Mouse (Mus musculus): Measurements from ENCODE around the gene Ms4a10. TPM values are rescaled to one million over a fixed set of nuclear protein-coding genes. Genes with fewer than 3 reads are reported as not detected.
A peak's percentile ranks its signal among the peaks of the same experiment; 100 is the strongest.

Ms4a10 gene
- total RNA-seq, 2 experiments from 2014 or later, result not detected

DNA sequence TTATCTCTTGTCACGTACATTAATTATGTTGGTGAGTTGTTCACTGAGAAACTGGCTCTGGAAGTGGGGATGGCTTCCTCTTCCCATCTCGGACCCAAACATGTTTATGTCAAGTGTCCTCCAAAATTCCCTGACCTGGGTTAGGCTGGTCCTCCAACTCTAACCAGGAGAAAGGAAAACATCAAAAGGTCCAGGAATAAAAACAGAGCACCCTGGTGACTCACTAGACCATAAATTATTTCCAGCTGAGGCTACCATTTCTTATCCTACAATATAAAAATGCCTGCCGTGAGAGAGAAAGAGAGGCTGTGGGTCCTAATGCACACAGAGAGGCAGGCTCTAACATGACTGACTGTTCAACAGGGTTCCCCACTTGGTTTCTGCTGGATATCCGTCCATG is 50.2 kb downstream of the Ms4a10 start:
- no peak for ATAC-seq (replicated peaks; ENCODE audit: poor library complexity, severe bottlenecking)

DNA sequence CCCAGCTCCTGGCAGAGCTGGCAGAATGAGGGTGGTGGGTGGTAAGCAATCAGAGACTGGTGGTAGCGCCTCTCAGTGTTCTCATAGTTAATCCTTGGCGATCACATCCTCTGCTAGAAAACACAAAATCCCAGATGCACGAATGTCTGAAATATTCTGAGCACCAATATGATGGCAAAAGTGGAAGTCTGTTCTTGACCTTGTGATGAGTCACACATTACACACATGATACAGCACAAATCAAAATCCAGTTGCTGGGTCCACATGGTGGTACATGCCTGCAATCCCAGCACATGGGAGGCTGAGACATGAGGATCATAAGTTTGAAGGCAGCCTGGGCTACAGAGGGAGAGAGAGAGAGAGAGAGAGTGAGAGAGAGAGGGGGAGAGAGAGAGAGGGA is 53.4 kb downstream of the Ms4a10 start:
- ATAC-seq (replicated peaks; ENCODE audit: poor library complexity, severe bottlenecking), result no peak

DNA sequence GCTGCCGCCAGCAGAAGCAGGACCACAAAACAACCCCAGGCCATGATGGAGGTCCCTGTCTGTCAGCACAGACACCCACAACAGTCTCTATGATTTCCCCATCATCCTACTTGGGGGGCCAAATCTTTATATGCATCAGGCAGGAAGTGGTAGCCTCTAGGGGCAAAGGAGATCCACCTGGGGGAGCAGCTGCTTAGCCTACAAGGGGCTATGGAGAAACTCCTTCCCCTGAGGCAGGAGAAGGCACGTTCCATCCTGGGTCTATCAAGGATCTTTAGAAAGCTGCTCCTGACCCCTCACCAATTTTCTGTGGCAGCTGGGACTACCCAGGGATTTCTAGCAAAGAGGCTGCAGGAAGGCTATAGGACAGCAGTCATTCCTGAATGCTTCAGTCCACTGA is 53.9 kb downstream of the Ms4a10 start, which contains the start of gene Zp1:
Zp1 (minus strand) TSS at position 101 of the 400 bp plus-strand sequence.
- no peak for ATAC-seq (replicated peaks; ENCODE audit: poor library complexity, severe bottlenecking)

GRCm38 (mm10) chr19:10918321-10918991 is 56.0 kb downstream of the Ms4a10 start:
- no peak for ATAC-seq (replicated peaks; ENCODE audit: poor library complexity, severe bottlenecking)

DNA sequence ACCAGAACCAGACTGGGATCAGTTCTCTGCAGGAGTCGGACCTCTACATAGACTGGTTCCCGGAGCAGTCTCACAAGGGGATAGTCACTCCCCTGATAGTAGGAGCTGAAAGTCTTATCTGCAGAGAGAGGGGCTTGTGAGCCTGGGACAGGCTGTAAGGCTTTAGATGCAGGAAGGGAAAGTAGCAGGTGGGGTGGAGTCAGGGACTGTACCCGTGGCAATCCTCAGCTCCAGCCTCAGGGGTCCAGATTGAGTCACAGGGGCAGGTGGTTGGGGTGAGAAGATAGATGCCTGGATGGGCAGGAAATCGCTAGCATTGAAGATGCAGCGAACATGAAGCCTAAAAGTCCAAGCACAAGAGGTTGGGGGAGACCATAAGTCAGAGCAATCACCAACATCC is 58.0 kb downstream of the Ms4a10 start:
- ATAC-seq (replicated peaks; ENCODE audit: poor library complexity, severe bottlenecking), result no peak

DNA sequence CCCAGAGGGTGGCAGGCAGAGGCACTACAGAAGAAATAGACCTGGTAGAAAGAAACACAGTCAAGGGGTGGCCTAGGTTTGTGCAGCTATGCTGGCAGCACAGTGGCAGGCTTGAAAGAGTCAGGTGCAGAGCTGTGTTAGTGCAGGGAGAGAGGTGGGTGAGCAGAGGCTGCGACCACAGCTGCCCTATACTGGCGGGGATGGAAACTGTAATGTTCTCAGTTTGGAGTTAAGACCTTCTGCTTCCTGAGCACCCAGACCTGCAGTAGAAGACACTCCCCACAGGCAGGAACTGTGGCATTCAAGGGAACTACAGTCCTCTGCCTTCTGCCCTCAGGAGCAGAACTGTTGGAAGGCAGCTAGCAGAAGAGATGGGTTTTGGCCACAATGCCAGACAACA is 59.6 kb downstream of the Ms4a10 start:
- ATAC-seq (replicated peaks; ENCODE audit: poor library complexity, severe bottlenecking), result peak; percentile 29; the same call in 1 of the 2 replicates

GRCm38 (mm10) chr19:10914291-10914690 is 60.2 kb downstream of the Ms4a10 start:
- ATAC-seq (replicated peaks; ENCODE audit: poor library complexity, severe bottlenecking), result peak; percentile 82

Other genes with a start within 250 kb of the Ms4a10 start
- not detected in 2 replicates for gene Cd5, start 235.7 kb downstream of the Ms4a10 start, total RNA-seq (2014; fragmentation: Nextera tagmentation)
- not detected in 2 replicates for gene Cd5, start 235.7 kb downstream of the Ms4a10 start, total RNA-seq (2017)
- gene Cd6, start 144.6 kb downstream of the Ms4a10 start, total RNA-seq (2014; fragmentation: Nextera tagmentation), result 0.28 and 3.8 TPM in 2 replicates
- 0.21 and 0.26 TPM in 2 replicates for gene Cd6, start 144.6 kb downstream of the Ms4a10 start, total RNA-seq (2017)
- 0.99 and 1.0 TPM in 2 replicates for gene Slc15a3, start 134.9 kb downstream of the Ms4a10 start, total RNA-seq (2014; fragmentation: Nextera tagmentation)
- 0.22 and 0.88 TPM in 2 replicates for gene Slc15a3, start 134.9 kb downstream of the Ms4a10 start, total RNA-seq (2017)
- gene Tmem132a, start 104.7 kb downstream of the Ms4a10 start, total RNA-seq (2014; fragmentation: Nextera tagmentation), result 0.53 TPM in 1 of 2 replicates, not detected in the other
- 0.17 and 0.41 TPM in 2 replicates for gene Tmem132a, start 104.7 kb downstream of the Ms4a10 start, total RNA-seq (2017)
- gene Tmem109, start 92.7 kb downstream of the Ms4a10 start, total RNA-seq (2014; fragmentation: Nextera tagmentation), result 25.2 and 25.3 TPM in 2 replicates
- 7.8 and 11.6 TPM in 2 replicates for gene Tmem109, start 92.7 kb downstream of the Ms4a10 start, total RNA-seq (2017)
- gene Prpf19, start 79.4 kb downstream of the Ms4a10 start, total RNA-seq (2014; fragmentation: Nextera tagmentation), result 114 and 116 TPM in 2 replicates
- 140 and 236 TPM in 2 replicates for gene Prpf19, start 79.4 kb downstream of the Ms4a10 start, total RNA-seq (2017)
- gene Zp1, start 54.0 kb downstream of the Ms4a10 start, total RNA-seq (2014; fragmentation: Nextera tagmentation), result not detected in 2 replicates
- gene Zp1, start 54.0 kb downstream of the Ms4a10 start, total RNA-seq (2017), result not detected in 2 replicates
- not detected in 2 replicates for gene Ptgdr2, start 37.5 kb downstream of the Ms4a10 start, total RNA-seq (2014; fragmentation: Nextera tagmentation)
- not detected in 2 replicates for gene Ptgdr2, start 37.5 kb downstream of the Ms4a10 start, total RNA-seq (2017)
- 19.0 and 23.1 TPM in 2 replicates for gene Ccdc86, start 25.4 kb downstream of the Ms4a10 start, total RNA-seq (2014; fragmentation: Nextera tagmentation)
- 15.2 and 20.1 TPM in 2 replicates for gene Ccdc86, start 25.4 kb downstream of the Ms4a10 start, total RNA-seq (2017)
- gene Ms4a15, start 18.6 kb upstream of the Ms4a10 start, total RNA-seq (2014; fragmentation: Nextera tagmentation), result not detected in 2 replicates
- not detected in 2 replicates for gene Ms4a15, start 18.6 kb upstream of the Ms4a10 start, total RNA-seq (2017)
- not detected in 2 replicates for gene Ms4a18, start 43.4 kb upstream of the Ms4a10 start, total RNA-seq (2014; fragmentation: Nextera tagmentation)
- not detected in 2 replicates for gene Ms4a18, start 43.4 kb upstream of the Ms4a10 start, total RNA-seq (2017)
- gene Ms4a8a, start 106.4 kb upstream of the Ms4a10 start, total RNA-seq (2014; fragmentation: Nextera tagmentation), result not detected in 2 replicates
- not detected in 2 replicates for gene Ms4a8a, start 106.4 kb upstream of the Ms4a10 start, total RNA-seq (2017)
- not detected in 2 replicates for gene 1700017D01Rik, start 156.2 kb upstream of the Ms4a10 start, total RNA-seq (2014; fragmentation: Nextera tagmentation)
- not detected in 2 replicates for gene 1700017D01Rik, start 156.2 kb upstream of the Ms4a10 start, total RNA-seq (2017)
- not detected in 2 replicates for gene 1700025F22Rik, start 190.7 kb upstream of the Ms4a10 start, total RNA-seq (2014; fragmentation: Nextera tagmentation)
- gene 1700025F22Rik, start 190.7 kb upstream of the Ms4a10 start, total RNA-seq (2017), result not detected in 2 replicates
- not detected in 2 replicates for gene Ms4a13, start 222.1 kb upstream of the Ms4a10 start, total RNA-seq (2014; fragmentation: Nextera tagmentation)
- not detected in 2 replicates for gene Ms4a13, start 222.1 kb upstream of the Ms4a10 start, total RNA-seq (2017)

Data from granulocyte monocyte progenitor cell, adult 5-6 weeks (primary cell).